Mouse (Mus musculus) gastrocnemius, postnatal 4 days (tissue): ENCODE measurements around the gene Gm17651. TPM values are rescaled to one million over a fixed set of nuclear protein-coding genes. Genes with fewer than 3 reads are reported as not detected.
A peak's percentile ranks its signal among the peaks of the same experiment; 100 is the strongest.

Source experiments
- DNase-seq, 2 experiments: peaks; one replicate each; pipeline ENCODE4 v3.0.0; 2021 to 2022; ENCODE audit warnings: low spot score in 2 of 2, mixed read lengths in 2 of 2
- microRNA-seq: library from miRNA; unstranded; fragments of <30 nt; microRNA quantifications from one replicate; pipeline ENCODE4 v1.2.0, GENCODE M21; 2021
- total RNA-seq, 2 experiments: library from RNA; stranded (reverse); gene quantifications; 2 replicates each; pipeline ENCODE4 v1.2.3; 2021

The Gm17651 gene
- total RNA-seq, 2 experiments from 2014 or later = not detected

GRCm38 (mm10) chr3:97630746-97631145 lies 43.7 kb downstream of the Gm17651 start:
- no peak for DNase-seq

DNA sequence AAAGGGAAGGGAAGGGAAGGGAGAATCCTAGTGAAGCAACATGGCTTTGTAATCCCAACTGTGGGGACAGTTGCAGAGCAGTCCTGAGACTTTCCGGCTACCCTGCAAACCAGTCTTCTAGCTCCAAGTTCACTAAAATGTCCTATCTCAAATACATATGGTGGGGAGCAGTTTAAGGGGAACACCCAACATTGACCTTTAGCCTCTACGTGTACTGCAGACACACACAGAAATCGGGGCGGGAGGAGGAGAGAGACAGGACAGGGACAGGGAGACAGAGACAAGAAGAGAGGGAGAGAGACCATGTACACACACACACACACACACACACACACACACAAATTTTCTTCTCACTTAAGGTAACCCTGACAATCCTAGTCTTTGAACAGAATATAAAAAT lies 44.6 kb downstream of the Gm17651 start:
- peak in 1 of 2 experiments; percentile 10 for DNase-seq

DNA sequence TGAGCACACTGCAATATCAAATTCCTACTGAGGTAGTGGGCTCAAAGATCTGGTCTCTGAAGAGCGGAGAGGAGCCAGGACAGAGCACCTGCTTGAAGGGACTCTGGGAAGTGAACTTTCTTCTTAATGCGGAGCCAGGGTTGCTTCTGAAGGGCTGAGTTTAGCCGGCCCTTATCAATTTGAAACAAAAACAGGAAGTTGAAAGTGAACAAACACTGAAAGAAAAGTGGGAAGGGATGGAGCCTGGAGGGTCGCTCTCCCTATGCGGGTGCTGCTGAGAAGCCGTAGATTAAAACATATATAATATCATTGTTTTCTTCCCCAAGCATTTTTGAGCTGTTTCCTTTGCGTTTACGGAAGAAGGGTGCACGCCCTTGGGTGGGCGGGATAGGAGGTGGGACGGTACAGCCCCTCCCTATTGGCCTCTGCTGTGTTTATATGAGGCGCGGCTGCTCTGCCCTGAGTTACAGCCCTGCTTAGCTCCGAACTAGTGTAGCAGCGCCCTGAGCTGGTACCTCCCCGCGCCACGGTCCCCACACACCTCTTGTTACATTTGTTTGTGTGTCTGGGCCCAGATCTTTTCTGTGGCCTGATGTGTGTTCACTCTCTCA lies 46.0 kb downstream of the Gm17651 start, which contains the start of gene Fmo5:
Gene Fmo5 (plus strand): TSS at position 414 of the 611 bp plus-strand sequence.
- peak; percentile 22 to 64 for DNase-seq

DNA sequence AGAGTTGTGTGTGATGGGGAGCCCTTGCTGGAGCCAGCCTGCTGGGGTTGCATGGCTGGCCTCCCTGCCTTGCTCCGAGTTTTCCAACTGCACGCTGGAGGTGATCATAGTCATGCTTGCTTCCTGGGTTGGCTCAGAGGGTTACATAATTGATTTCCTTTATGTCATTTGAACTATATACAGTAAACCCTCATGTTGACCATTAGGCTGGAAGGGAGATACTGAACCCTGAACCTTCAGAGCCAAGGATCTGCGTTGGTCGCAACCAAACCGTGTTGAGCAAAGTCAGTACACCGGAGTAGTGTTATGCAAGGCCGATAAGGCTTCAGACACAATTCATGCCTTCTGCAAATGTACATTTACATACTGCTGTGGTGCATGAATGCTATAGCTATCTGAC lies 46.6 kb downstream of the Gm17651 start:
- DNase-seq = peak in 1 of 2 experiments; percentile 7

GRCm38 (mm10) chr3:97624611-97625010 lies 49.9 kb downstream of the Gm17651 start:
- no peak for DNase-seq

Small RNA genes within 50 kb of the gene (microRNA-seq; reads per million reads assigned to microRNA genes)
- not detected for gene Mir7225

Other genes with a start within 250 kb of the Gm17651 start
- 10 to 100 TPM; 12.9 to 13.8 TPM for gene Chd1l, start 64.5 kb downstream of the Gm17651 start, total RNA-seq
- 1 to 10 TPM; 3.8 to 4.4 TPM for gene Fmo5, start 45.9 kb downstream of the Gm17651 start, total RNA-seq
- 10 to 100 TPM; 32.1 to 32.2 TPM for gene Prkab2, start 16.5 kb downstream of the Gm17651 start, total RNA-seq
- gene Pde4dip, start 214.0 kb upstream of the Gm17651 start, total RNA-seq = 1,000 to 10,000 TPM; 1,016 to 1,021 TPM
- 10 to 100 TPM; 54.6 to 65.0 TPM for gene Sec22b, start 226.5 kb upstream of the Gm17651 start, total RNA-seq